Mouse (Mus musculus): Measurements from ENCODE around the gene Map6d1. TPM values are rescaled to one million over a fixed set of nuclear protein-coding genes. Genes with fewer than 3 reads are reported as not detected.

Gene Map6d1
- 7.0 and 8.6 TPM in 2 replicates for polyA plus RNA-seq (2014; fragmentation: Nextera tagmentation; extraction: Ambion mirVana)

DNA sequence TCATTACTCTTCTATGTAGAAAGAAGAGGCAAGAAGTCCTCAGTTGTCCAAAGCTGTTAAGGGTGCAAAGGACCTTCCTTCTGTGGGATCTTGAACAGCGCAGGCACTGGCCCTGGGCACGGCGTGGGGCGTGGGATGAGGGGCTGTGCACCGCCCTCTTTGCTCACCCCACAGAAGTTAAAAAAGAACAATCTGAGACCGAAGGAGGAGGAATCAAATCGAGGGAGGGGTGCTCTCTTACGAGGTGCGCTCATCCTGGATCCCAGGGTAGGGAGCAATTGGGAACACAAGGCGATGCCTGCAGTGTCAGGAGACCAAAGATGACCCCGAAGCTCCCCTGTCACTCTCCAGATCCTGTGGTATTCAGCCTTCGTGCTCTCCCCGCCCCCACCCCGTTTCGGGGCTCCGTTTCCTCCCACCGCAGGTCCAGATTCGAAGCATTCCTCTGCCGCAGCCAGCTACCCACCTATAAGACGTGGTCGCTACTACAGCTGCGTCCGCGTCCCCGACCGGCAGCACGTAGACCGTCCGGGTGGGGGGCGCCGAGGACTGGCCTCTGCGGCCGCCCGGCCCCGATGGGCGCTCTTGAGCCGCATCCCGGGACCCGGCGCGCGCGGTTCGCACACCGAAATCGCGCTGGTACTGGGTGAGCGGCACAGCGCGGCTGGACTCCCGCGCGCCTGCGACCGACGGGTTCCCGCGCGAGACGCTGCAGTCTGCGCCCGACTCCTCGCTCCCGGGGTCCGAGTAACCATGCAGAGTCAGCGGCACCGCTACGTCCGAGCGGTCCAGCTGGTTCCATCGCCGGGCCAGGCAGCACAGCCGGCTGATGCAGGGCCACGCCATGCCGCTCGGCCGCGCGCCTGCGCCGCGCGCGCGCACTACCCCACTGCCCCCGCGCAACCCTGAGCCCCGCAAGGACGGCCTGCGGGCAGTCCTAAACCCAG lies at the start of gene Map6d1:
Gene Map6d1, minus strand, starts transcription at position 891 of the 947 bp plus-strand sequence.
- H3K4me3 ChIP-seq (replicated peaks; ENCODE audit: low read length): peak within 1 kb of the TSS; percentile 83
- H3K9ac ChIP-seq: peak within 1 kb of the TSS; percentile 84
- H3K4me2 ChIP-seq (replicated peaks): peak within 1 kb of the TSS; percentile 78
- no peaks in the 10 kb centered on the region for H3K27me3 ChIP-seq (ENCODE audit: control insufficient read depth, insufficient read depth, low read length)
- peak within 1 kb of the TSS; percentile 80 for H3K27ac ChIP-seq
- H3K4me1 ChIP-seq (replicated peaks; ENCODE audit: control insufficient read depth, insufficient read depth, low read length): peaks cover 7% of the 10 kb centered on the region
- H3K9me3 ChIP-seq (ENCODE audit: control insufficient read depth, low read length): no peaks in the 10 kb centered on the region
- ATAC-seq (ENCODE audit: low FRiP score) (peak; percentile 87), DNase-seq (ENCODE audit: low spot score) (peak; percentile 70)
- H3K36me3 ChIP-seq (replicated peaks; ENCODE audit: control insufficient read depth, insufficient read depth): no peaks in the 10 kb centered on the region; the same call in 1 of the 2 replicates
- under 1% methylated on average over 90 of the region's 90 CpGs for WGBS

- no peak for ATAC-seq (ENCODE audit: low FRiP score)
Measured at GRCm38 (mm10) chr16:20280238-20280637, 39.1 kb upstream of the Map6d1 start.

GRCm38 (mm10) chr16:20279395-20279794 lies 38.2 kb upstream of the Map6d1 start:
- H3K9ac ChIP-seq: no peak overlapping the region
- no peaks in the 10 kb centered on the region for H3K4me1 ChIP-seq (replicated peaks; ENCODE audit: control insufficient read depth, insufficient read depth, low read length)
- H3K4me2 ChIP-seq (replicated peaks): no peak overlapping the region
- no peaks in the 10 kb centered on the region for H3K27me3 ChIP-seq (ENCODE audit: control insufficient read depth, insufficient read depth, low read length)
- no peak overlapping the region for H3K4me3 ChIP-seq (replicated peaks; ENCODE audit: low read length)
- 96% methylated on average over 5 of the region's 5 CpGs for WGBS
- DNase-seq (ENCODE audit: low spot score): no peak
- no peak overlapping the region for H3K27ac ChIP-seq
- peaks cover 64% of the 10 kb centered on the region for H3K36me3 ChIP-seq (replicated peaks; ENCODE audit: control insufficient read depth, insufficient read depth)
- H3K9me3 ChIP-seq (ENCODE audit: control insufficient read depth, low read length): no peaks in the 10 kb centered on the region
- no peak for ATAC-seq (ENCODE audit: low FRiP score)

More at GRCm38 (mm10) chr16:20280238-20280637, 39.1 kb upstream of the Map6d1 start:
- no peak overlapping the region for H3K27ac ChIP-seq
- H3K9me3 ChIP-seq (ENCODE audit: control insufficient read depth, low read length): no peaks in the 10 kb centered on the region
- H3K4me3 ChIP-seq (replicated peaks; ENCODE audit: low read length): no peak overlapping the region
- no peak overlapping the region for H3K4me2 ChIP-seq (replicated peaks)
- H3K36me3 ChIP-seq (replicated peaks; ENCODE audit: control insufficient read depth, insufficient read depth): peaks cover 73% of the 10 kb centered on the region
- H3K27me3 ChIP-seq (ENCODE audit: control insufficient read depth, insufficient read depth, low read length): no peaks in the 10 kb centered on the region
- H3K9ac ChIP-seq: no peak overlapping the region
- WGBS: 85% methylated on average over 4 of the region's 4 CpGs
- no peak for DNase-seq (ENCODE audit: low spot score)
- no peaks in the 10 kb centered on the region for H3K4me1 ChIP-seq (replicated peaks; ENCODE audit: control insufficient read depth, insufficient read depth, low read length)

DNA sequence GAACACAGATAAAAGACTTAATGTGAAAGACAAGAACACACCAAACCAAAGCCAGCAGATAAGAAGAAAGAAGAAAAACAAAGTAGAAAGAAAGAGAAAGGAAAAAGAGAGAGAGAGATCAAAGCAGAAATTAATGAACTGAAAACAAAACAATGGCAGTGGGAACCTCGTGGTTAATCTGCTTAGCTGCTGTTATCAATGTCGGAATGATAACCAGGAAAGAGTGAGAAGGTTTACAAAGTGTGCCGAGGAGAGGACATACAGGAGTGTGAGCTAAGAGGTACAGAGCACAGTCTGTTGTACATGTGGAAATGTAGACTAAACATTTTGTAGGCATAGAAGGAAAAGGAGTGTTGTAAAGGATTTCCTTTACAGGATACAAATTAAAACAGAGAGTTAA lies 31.8 kb upstream of the Map6d1 start:
- no peak overlapping the region for H3K9ac ChIP-seq
- H3K9me3 ChIP-seq (ENCODE audit: control insufficient read depth, low read length): no peaks in the 10 kb centered on the region
- no peak for ATAC-seq (ENCODE audit: low FRiP score)
- H3K27ac ChIP-seq: no peak overlapping the region
- no peaks in the 10 kb centered on the region for H3K4me1 ChIP-seq (replicated peaks; ENCODE audit: control insufficient read depth, insufficient read depth, low read length)
- 47% methylated on average over 3 of the region's 3 CpGs for WGBS
- H3K27me3 ChIP-seq (ENCODE audit: control insufficient read depth, insufficient read depth, low read length): no peaks in the 10 kb centered on the region
- no peak overlapping the region for H3K4me2 ChIP-seq (replicated peaks)
- no peak overlapping the region for H3K4me3 ChIP-seq (replicated peaks; ENCODE audit: low read length)
- no peak for DNase-seq (ENCODE audit: low spot score)
- H3K36me3 ChIP-seq (replicated peaks; ENCODE audit: control insufficient read depth, insufficient read depth): peaks cover 3% of the 10 kb centered on the region

DNA sequence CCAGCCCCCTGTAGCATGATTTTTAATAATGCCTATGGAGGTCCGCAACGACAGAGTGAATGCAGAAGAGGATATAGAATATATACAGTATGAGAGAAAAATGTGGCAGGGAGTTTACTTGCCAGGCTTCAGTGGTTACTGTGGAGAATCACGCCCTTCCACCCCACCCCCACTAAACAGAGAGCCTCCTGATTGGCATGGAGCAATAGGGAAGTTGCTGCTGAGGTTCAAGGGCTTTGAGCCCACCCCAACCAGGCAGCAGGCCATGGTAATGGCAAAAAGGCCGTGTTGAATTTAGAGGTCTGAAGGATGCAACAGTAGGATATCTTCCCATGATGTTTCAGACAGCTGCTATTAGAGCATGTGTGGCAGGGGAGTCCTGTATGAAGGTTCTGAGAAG lies 30.2 kb upstream of the Map6d1 start:
- Histone ChIP-seq H3K9me3 (ENCODE audit: control insufficient read depth, low read length) (no peaks in the 10 kb centered on the region), H3K4me2 (replicated peaks) (no peak overlapping the region), H3K36me3 (replicated peaks; ENCODE audit: control insufficient read depth, insufficient read depth) (no peaks in the 10 kb centered on the region), H3K9ac (no peak overlapping the region), H3K4me1 (replicated peaks; ENCODE audit: control insufficient read depth, insufficient read depth, low read length) (no peaks in the 10 kb centered on the region), H3K4me3 (replicated peaks; ENCODE audit: low read length) (no peak overlapping the region), H3K27ac (no peak overlapping the region), H3K27me3 (ENCODE audit: control insufficient read depth, insufficient read depth, low read length) (no peaks in the 10 kb centered on the region)
- DNase-seq (ENCODE audit: low spot score) (no peak), ATAC-seq (ENCODE audit: low FRiP score) (no peak)
- 85% methylated on average over 4 of the region's 4 CpGs for WGBS

DNA sequence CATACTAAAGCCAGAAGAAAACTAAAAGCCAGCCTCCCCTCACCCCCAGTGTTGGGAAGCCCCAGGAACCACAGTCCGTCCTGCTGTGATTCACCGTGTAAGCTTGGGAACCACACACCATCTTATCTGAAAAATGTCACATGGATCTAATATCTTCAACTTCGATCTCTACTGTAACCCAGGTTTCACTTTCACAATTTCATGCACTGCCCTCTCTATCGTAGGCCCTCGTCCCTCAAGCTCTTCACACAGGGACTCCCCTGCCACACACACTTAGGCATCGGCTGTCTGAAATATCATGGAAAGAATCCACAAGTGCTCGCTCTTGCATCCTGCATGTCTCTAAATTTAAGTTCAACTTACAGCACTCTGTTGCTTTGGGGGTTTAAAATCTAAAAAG lies 23.9 kb upstream of the Map6d1 start:
- DNase-seq (ENCODE audit: low spot score) (no peak), ATAC-seq (ENCODE audit: low FRiP score) (no peak)
- Histone ChIP-seq H3K4me1 (replicated peaks; ENCODE audit: control insufficient read depth, insufficient read depth, low read length) (no peaks in the 10 kb centered on the region), H3K27me3 (ENCODE audit: control insufficient read depth, insufficient read depth, low read length) (no peaks in the 10 kb centered on the region), H3K27ac (no peak overlapping the region), H3K36me3 (replicated peaks; ENCODE audit: control insufficient read depth, insufficient read depth) (no peaks in the 10 kb centered on the region), H3K4me3 (replicated peaks; ENCODE audit: low read length) (no peak overlapping the region), H3K9ac (no peak overlapping the region), H3K9me3 (ENCODE audit: control insufficient read depth, low read length) (no peaks in the 10 kb centered on the region), H3K4me2 (replicated peaks) (no peak overlapping the region)
- 88% methylated on average over 7 of the region's 7 CpGs for WGBS

DNA sequence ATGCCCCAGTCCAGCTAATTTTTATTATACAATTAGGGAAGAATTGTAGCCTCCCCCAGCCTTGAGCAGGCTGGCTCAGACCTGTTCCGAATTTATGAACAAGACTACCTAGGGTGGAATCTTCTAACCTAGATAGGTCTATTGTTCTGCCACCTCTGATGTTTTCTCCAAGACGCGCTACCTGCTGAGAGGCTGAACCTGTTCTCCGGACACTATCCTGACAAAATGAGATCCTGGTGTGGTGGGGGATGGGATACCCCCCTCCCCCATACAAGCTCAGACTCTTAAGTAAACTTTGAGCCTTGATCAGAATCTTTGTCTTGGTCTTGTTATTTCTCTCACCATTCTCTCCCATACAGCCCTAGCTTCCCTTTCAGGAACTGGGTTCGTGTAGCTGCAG lies 16.8 kb upstream of the Map6d1 start:
- 79% methylated on average over 5 of the region's 5 CpGs for WGBS
- Histone ChIP-seq H3K27me3 (ENCODE audit: control insufficient read depth, insufficient read depth, low read length) (no peaks in the 10 kb centered on the region), H3K4me2 (replicated peaks) (no peak overlapping the region), H3K4me1 (replicated peaks; ENCODE audit: control insufficient read depth, insufficient read depth, low read length) (no peaks in the 10 kb centered on the region), H3K9ac (no peak overlapping the region), H3K36me3 (replicated peaks; ENCODE audit: control insufficient read depth, insufficient read depth) (no peaks in the 10 kb centered on the region), H3K9me3 (ENCODE audit: control insufficient read depth, low read length) (no peaks in the 10 kb centered on the region), H3K27ac (no peak overlapping the region), H3K4me3 (replicated peaks; ENCODE audit: low read length) (no peak overlapping the region)
- DNase-seq (ENCODE audit: low spot score): no peak
- ATAC-seq (ENCODE audit: low FRiP score): no peak

DNA sequence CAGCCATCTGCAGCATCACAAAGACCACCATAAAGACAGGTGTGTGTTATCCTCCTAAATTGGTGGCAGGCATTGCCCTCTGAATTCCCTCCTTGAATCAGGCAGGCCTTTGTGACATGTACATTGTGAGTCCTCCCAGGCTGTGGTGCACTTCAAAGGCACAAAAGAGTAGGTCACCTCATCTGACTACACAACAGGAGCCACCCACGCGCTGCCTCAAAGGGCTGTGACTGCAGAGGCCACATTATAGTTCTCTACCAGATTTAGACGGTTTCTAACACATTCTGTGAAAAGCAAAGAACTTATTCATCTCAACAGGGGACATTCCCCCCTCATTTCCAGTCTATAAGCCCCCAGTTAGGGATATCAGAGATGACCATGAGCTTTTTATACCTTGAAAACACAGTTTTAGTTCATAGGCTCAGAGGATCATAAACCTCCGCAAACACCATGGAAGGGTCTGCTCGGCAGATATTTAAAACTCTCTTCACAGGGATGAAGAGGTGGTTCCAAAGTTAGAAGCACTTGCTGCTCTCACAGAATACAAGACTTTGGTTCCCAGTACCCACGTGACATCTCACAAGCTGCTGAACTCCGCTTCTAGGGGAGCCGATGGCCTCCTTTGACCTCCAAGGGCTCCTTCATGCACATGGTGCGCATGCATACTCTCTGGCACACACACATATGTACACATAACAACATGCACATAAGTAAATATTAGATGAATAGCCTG lies 7.5 kb upstream of the Map6d1 start:
- no peak overlapping the region for H3K4me3 ChIP-seq (replicated peaks; ENCODE audit: low read length)
- DNase-seq (ENCODE audit: low spot score): no peak
- no peaks in the 10 kb centered on the region for H3K9me3 ChIP-seq (ENCODE audit: control insufficient read depth, low read length)
- H3K36me3 ChIP-seq (replicated peaks; ENCODE audit: control insufficient read depth, insufficient read depth): no peaks in the 10 kb centered on the region
- whole genome bisulfite sequencing: 84% methylated on average over 9 of the region's 9 CpGs
- H3K9ac ChIP-seq: no peak overlapping the region
- no peaks in the 10 kb centered on the region for H3K4me1 ChIP-seq (replicated peaks; ENCODE audit: control insufficient read depth, insufficient read depth, low read length)
- no peak for ATAC-seq (ENCODE audit: low FRiP score)
- no peak overlapping the region for H3K4me2 ChIP-seq (replicated peaks)
- H3K27ac ChIP-seq: no peak overlapping the region
- no peaks in the 10 kb centered on the region for H3K27me3 ChIP-seq (ENCODE audit: control insufficient read depth, insufficient read depth, low read length)

- no peak for ATAC-seq (ENCODE audit: low FRiP score)
- DNase-seq (ENCODE audit: low spot score): no peak
- H3K27ac ChIP-seq: no peak overlapping the region
- H3K36me3 ChIP-seq (replicated peaks; ENCODE audit: control insufficient read depth, insufficient read depth): no peaks in the 10 kb centered on the region
- H3K9me3 ChIP-seq (ENCODE audit: control insufficient read depth, low read length): no peaks in the 10 kb centered on the region
- no peak overlapping the region for H3K4me3 ChIP-seq (replicated peaks; ENCODE audit: low read length)
- H3K9ac ChIP-seq: no peak overlapping the region
- no peaks in the 10 kb centered on the region for H3K27me3 ChIP-seq (ENCODE audit: control insufficient read depth, insufficient read depth, low read length)
- H3K4me1 ChIP-seq (replicated peaks; ENCODE audit: control insufficient read depth, insufficient read depth, low read length): no peaks in the 10 kb centered on the region
- H3K4me2 ChIP-seq (replicated peaks): no peak overlapping the region
Measured at GRCm38 (mm10) chr16:20247103-20247502, 5.9 kb upstream of the Map6d1 start.

Data from hindbrain, embryonic 14.5 days (tissue).